Mouse (Mus musculus): ENCODE measurements around the gene Krtap19-4. TPM values are rescaled to one million over a fixed set of nuclear protein-coding genes. Genes with fewer than 3 reads are reported as not detected.

The Krtap19-4 gene
- polyA plus RNA-seq (2015; fragmentation: Illumina TruSeq; extraction: RNeasy Lipid Tissue Mini Kit (QIAGEN cat#74804); ENCODE audit: insufficient read depth, low read depth, low replicate concordance) = not detected

DNA sequence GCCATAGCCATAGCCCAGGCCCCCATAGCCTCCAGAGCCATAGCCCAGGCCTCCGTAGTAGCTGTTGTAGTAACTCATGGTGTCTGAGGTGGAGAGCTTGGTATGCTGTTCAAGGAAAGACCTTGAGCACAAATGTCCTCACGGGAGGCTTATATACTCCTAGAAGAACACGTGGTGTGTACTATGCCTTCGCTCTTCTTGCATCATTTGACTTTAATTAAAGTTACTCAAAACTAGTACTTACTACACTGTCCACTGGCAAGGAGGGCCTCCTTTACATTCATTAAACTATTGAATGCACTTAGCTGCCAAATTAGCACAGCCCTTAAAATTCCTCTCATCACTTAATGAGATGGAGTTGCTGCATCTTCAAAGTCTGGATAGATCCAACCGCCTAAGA is at the start of gene Krtap19-4:
TSS of gene Krtap19-4 (minus strand) at position 101 of the 400 bp plus-strand sequence.

DNA sequence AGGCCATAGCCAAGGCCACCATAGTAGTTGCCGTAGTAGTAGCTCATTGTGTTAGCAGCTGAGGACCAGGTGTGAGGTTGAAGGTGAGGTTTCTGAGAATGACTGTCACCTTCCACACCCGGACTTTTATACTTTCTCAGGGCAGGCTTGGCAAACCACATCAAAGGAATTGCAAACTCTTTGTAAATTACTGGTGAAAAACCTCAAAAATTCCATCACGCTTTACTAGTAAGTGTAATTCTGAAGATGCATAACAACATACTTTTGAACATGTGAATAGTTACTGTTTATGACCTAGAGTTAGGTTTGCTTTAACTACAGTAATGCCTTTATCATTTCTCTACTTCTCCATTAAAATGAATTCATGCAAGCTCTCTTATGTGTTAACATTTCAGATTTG is 47.3 kb upstream of the Krtap19-4 start, which contains the start of gene Krtap19-9b:
TSS of gene Krtap19-9b (minus strand) at position 101 of the 400 bp plus-strand sequence.

GRCm38 (mm10) chr16:88896357-88896756 is 11.5 kb upstream of the Krtap19-4 start, which contains the start of gene Krtap19-5:
Gene Krtap19-5, minus strand, starts transcription at chr16:88896457.

GRCm38 (mm10) chr16:88877938-88878337 is 7.0 kb downstream of the Krtap19-4 start, which contains the start of gene Krtap19-3:
Gene Krtap19-3, minus strand, starts transcription at chr16:88878038.

GRCm38 (mm10) chr16:88874169-88874568 is 10.7 kb downstream of the Krtap19-4 start, which contains the start of gene Krtap19-2:
Gene Krtap19-2, minus strand, starts transcription at chr16:88874269.

DNA sequence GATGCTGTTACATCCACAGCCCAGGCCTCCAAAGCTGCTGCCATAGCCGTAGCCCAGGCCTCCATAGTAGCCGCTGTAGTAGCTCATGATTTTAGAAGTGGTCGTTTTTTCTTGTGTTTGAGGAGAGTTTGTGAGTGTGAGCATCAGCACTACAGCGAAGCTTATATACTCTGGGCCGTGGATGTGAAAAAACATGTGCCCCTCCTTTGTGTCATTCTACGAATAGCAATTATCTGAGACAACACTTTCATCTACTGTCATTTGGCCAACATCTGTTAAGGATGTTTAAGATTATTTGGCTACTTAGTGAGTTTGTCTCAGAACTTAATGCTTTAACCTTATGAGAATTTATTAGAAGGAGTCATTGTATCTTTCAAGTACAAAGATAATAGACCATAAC is 15.6 kb downstream of the Krtap19-4 start, which contains the start of gene Krtap19-1:
TSS of gene Krtap19-1 (minus strand) at position 101 of the 400 bp plus-strand sequence.

Other genes starting within 250 kb of the Krtap19-4 start
- not detected for gene Krtap26-1, start 237.3 kb downstream of the Krtap19-4 start, polyA plus RNA-seq (2015; fragmentation: Illumina TruSeq; extraction: RNeasy Lipid Tissue Mini Kit (QIAGEN cat#74804); ENCODE audit: insufficient read depth, low read depth, low replicate concordance)
- not detected for gene Krtap27-1, start 213.4 kb downstream of the Krtap19-4 start, polyA plus RNA-seq (2015; fragmentation: Illumina TruSeq; extraction: RNeasy Lipid Tissue Mini Kit (QIAGEN cat#74804); ENCODE audit: insufficient read depth, low read depth, low replicate concordance)
- gene 2310061N02Rik, start 177.1 kb downstream of the Krtap19-4 start, polyA plus RNA-seq (2015; fragmentation: Illumina TruSeq; extraction: RNeasy Lipid Tissue Mini Kit (QIAGEN cat#74804); ENCODE audit: insufficient read depth, low read depth, low replicate concordance) = not detected
- gene Krtap13-1, start 156.2 kb downstream of the Krtap19-4 start, polyA plus RNA-seq (2015; fragmentation: Illumina TruSeq; extraction: RNeasy Lipid Tissue Mini Kit (QIAGEN cat#74804); ENCODE audit: insufficient read depth, low read depth, low replicate concordance) = not detected
- not detected for gene Krtap13, start 133.5 kb downstream of the Krtap19-4 start, polyA plus RNA-seq (2015; fragmentation: Illumina TruSeq; extraction: RNeasy Lipid Tissue Mini Kit (QIAGEN cat#74804); ENCODE audit: insufficient read depth, low read depth, low replicate concordance)
- not detected for gene 2310034C09Rik, start 126.2 kb downstream of the Krtap19-4 start, polyA plus RNA-seq (2015; fragmentation: Illumina TruSeq; extraction: RNeasy Lipid Tissue Mini Kit (QIAGEN cat#74804); ENCODE audit: insufficient read depth, low read depth, low replicate concordance)
- not detected for gene 2310057N15Rik, start 110.9 kb downstream of the Krtap19-4 start, polyA plus RNA-seq (2015; fragmentation: Illumina TruSeq; extraction: RNeasy Lipid Tissue Mini Kit (QIAGEN cat#74804); ENCODE audit: insufficient read depth, low read depth, low replicate concordance)
- not detected for gene Gm5965, start 107.2 kb downstream of the Krtap19-4 start, polyA plus RNA-seq (2015; fragmentation: Illumina TruSeq; extraction: RNeasy Lipid Tissue Mini Kit (QIAGEN cat#74804); ENCODE audit: insufficient read depth, low read depth, low replicate concordance)
- gene Gm20741, start 72.9 kb downstream of the Krtap19-4 start, polyA plus RNA-seq (2015; fragmentation: Illumina TruSeq; extraction: RNeasy Lipid Tissue Mini Kit (QIAGEN cat#74804); ENCODE audit: insufficient read depth, low read depth, low replicate concordance) = not detected
- not detected for gene Krtap15, start 64.9 kb downstream of the Krtap19-4 start, polyA plus RNA-seq (2015; fragmentation: Illumina TruSeq; extraction: RNeasy Lipid Tissue Mini Kit (QIAGEN cat#74804); ENCODE audit: insufficient read depth, low read depth, low replicate concordance)
- not detected for gene Krtap14, start 58.9 kb downstream of the Krtap19-4 start, polyA plus RNA-seq (2015; fragmentation: Illumina TruSeq; extraction: RNeasy Lipid Tissue Mini Kit (QIAGEN cat#74804); ENCODE audit: insufficient read depth, low read depth, low replicate concordance)
- gene Krtap19-1, start 15.7 kb downstream of the Krtap19-4 start, polyA plus RNA-seq (2015; fragmentation: Illumina TruSeq; extraction: RNeasy Lipid Tissue Mini Kit (QIAGEN cat#74804); ENCODE audit: insufficient read depth, low read depth, low replicate concordance) = not detected
- not detected for gene Krtap19-2, start 10.8 kb downstream of the Krtap19-4 start, polyA plus RNA-seq (2015; fragmentation: Illumina TruSeq; extraction: RNeasy Lipid Tissue Mini Kit (QIAGEN cat#74804); ENCODE audit: insufficient read depth, low read depth, low replicate concordance)
- gene Krtap19-3, start 7.1 kb downstream of the Krtap19-4 start, polyA plus RNA-seq (2015; fragmentation: Illumina TruSeq; extraction: RNeasy Lipid Tissue Mini Kit (QIAGEN cat#74804); ENCODE audit: insufficient read depth, low read depth, low replicate concordance) = not detected
- gene Krtap19-5, start 11.4 kb upstream of the Krtap19-4 start, polyA plus RNA-seq (2015; fragmentation: Illumina TruSeq; extraction: RNeasy Lipid Tissue Mini Kit (QIAGEN cat#74804); ENCODE audit: insufficient read depth, low read depth, low replicate concordance) = not detected
- not detected for gene Krtap19-9b, start 47.2 kb upstream of the Krtap19-4 start, polyA plus RNA-seq (2015; fragmentation: Illumina TruSeq; extraction: RNeasy Lipid Tissue Mini Kit (QIAGEN cat#74804); ENCODE audit: insufficient read depth, low read depth, low replicate concordance)
- not detected for gene Krtap16-3, start 77.8 kb upstream of the Krtap19-4 start, polyA plus RNA-seq (2015; fragmentation: Illumina TruSeq; extraction: RNeasy Lipid Tissue Mini Kit (QIAGEN cat#74804); ENCODE audit: insufficient read depth, low read depth, low replicate concordance)
- gene Krtap22-2, start 125.7 kb upstream of the Krtap19-4 start, polyA plus RNA-seq (2015; fragmentation: Illumina TruSeq; extraction: RNeasy Lipid Tissue Mini Kit (QIAGEN cat#74804); ENCODE audit: insufficient read depth, low read depth, low replicate concordance) = not detected
- not detected for gene Gm10229, start 130.2 kb upstream of the Krtap19-4 start, polyA plus RNA-seq (2015; fragmentation: Illumina TruSeq; extraction: RNeasy Lipid Tissue Mini Kit (QIAGEN cat#74804); ENCODE audit: insufficient read depth, low read depth, low replicate concordance)
- not detected for gene Krtap6-1, start 146.6 kb upstream of the Krtap19-4 start, polyA plus RNA-seq (2015; fragmentation: Illumina TruSeq; extraction: RNeasy Lipid Tissue Mini Kit (QIAGEN cat#74804); ENCODE audit: insufficient read depth, low read depth, low replicate concordance)
- gene Gm10228, start 156.4 kb upstream of the Krtap19-4 start, polyA plus RNA-seq (2015; fragmentation: Illumina TruSeq; extraction: RNeasy Lipid Tissue Mini Kit (QIAGEN cat#74804); ENCODE audit: insufficient read depth, low read depth, low replicate concordance) = not detected
- gene Krtap6-5, start 162.8 kb upstream of the Krtap19-4 start, polyA plus RNA-seq (2015; fragmentation: Illumina TruSeq; extraction: RNeasy Lipid Tissue Mini Kit (QIAGEN cat#74804); ENCODE audit: insufficient read depth, low read depth, low replicate concordance) = not detected
- not detected for gene 1110025L11Rik, start 178.9 kb upstream of the Krtap19-4 start, polyA plus RNA-seq (2015; fragmentation: Illumina TruSeq; extraction: RNeasy Lipid Tissue Mini Kit (QIAGEN cat#74804); ENCODE audit: insufficient read depth, low read depth, low replicate concordance)
- not detected for gene Krtap6-3, start 198.9 kb upstream of the Krtap19-4 start, polyA plus RNA-seq (2015; fragmentation: Illumina TruSeq; extraction: RNeasy Lipid Tissue Mini Kit (QIAGEN cat#74804); ENCODE audit: insufficient read depth, low read depth, low replicate concordance)

All from pancreas, adult 10 weeks (tissue).